Mouse (Mus musculus) lung, postnatal 0 days (tissue): ENCODE results near the gene Cytip. TPM values are rescaled to one million over a fixed set of nuclear protein-coding genes. Genes with fewer than 3 reads are reported as not detected.

ENCODE experiments used
- ATAC-seq: fragments of 200-750 bp; cut with Nextera tagmentation; 2 replicates; pipeline ENCODE4 v1.8.0; 2017; ENCODE audit warnings: moderate library complexity
- DNase-seq: peaks from one replicate; pipeline ENCODE4 v3.0.0-alpha.2; 2016; ENCODE audit warnings: low spot score
- H3K27ac ChIP-seq: fragments of 300-500 bp; sonication (generic); 2 replicates; pipeline ENCODE4 v1.5.1; 2014; ENCODE audit warnings: antibody characterized with exemption, mild to moderate bottlenecking, low read length, mixed read lengths
- H3K27me3 ChIP-seq: fragments of 300-500 bp; sonication (generic); replicated peaks from 2 replicates; pipeline ENCODE4 v1.6.1; 2014; ENCODE audit warnings: low read length, mixed read lengths; ENCODE audit not compliant: insufficient read depth
- H3K36me3 ChIP-seq: fragments of 300-500 bp; sonication (generic); 2 replicates; pipeline ENCODE4 v1.6.1; 2014; ENCODE audit warnings: low read length, mixed read lengths; ENCODE audit not compliant: insufficient read depth
- H3K4me1 ChIP-seq: fragments of 300-500 bp; sonication (generic); 2 replicates; pipeline ENCODE4 v1.6.1; 2014; ENCODE audit warnings: antibody characterized with exemption, low read depth, low read length, mixed read lengths; ENCODE audit not compliant: insufficient read depth
- H3K4me2 ChIP-seq: fragments of 300-500 bp; sonication (generic); replicated peaks from 2 replicates; pipeline ENCODE4 v1.6.1; 2014; ENCODE audit warnings: low read depth, mild to moderate bottlenecking, low read length, moderate library complexity, mixed read lengths
- H3K4me3 ChIP-seq: fragments of 300-500 bp; sonication (generic); 2 replicates; pipeline ENCODE4 v1.5.1; 2014; ENCODE audit warnings: low read depth, low read length
- H3K9ac ChIP-seq: fragments of 300-500 bp; sonication (generic); replicated peaks from 2 replicates; pipeline ENCODE4 v1.6.1; 2014; ENCODE audit warnings: low read depth, mild to moderate bottlenecking
- H3K9me3 ChIP-seq: fragments of 300-500 bp; sonication (generic); 2 replicates; pipeline ENCODE4 v1.6.1; 2016; ENCODE audit warnings: low read length, mixed read lengths
- CTCF ChIP-seq: IDR thresholded peaks from 2 replicates; pipeline ENCODE4 v1.5.1; 2016; ENCODE audit warnings: antibody characterized with exemption, mild to moderate bottlenecking
- EP300 ChIP-seq: IDR thresholded peaks from 2 replicates; pipeline ENCODE4 v1.6.1; 2016; ENCODE audit warnings: antibody characterized with exemption, mild to moderate bottlenecking, control low read depth
- WGBS: fragments of 180-500 bp; shearing (Covaris S2); extraction: QIAGEN DNeasy Blood & Tissue Kit; methylation state at CpG from one replicate; pipeline ENCODE4 v1.1.7; 2014; 5-methylcytosine and 5-hydroxymethylcytosine counted together
- polyA plus RNA-seq: library from polyadenylated mRNA; unstranded; fragments of >200 nt; fragmentation: Nextera tagmentation; extraction: Ambion mirVana; gene quantifications from 2 replicates; pipeline ENCODE4 v1.2.1, GENCODE M21; 2015

Cytip gene
- polyA plus RNA-seq, 1 experiment from 2014 or later: 19.0 TPM

GRCm38 (mm10) chr2:58107046-58107445 is 88.3 kb downstream of the Cytip start:
- Histone ChIP-seq H3K4me1 (no peaks in the 10 kb centered on the region), H3K27me3 (no peaks in the 10 kb centered on the region), H3K36me3 (no peaks in the 10 kb centered on the region), H3K9ac (no peak overlapping the region), H3K4me3 (no peak overlapping the region), H3K27ac (no peak overlapping the region), H3K9me3 (no peaks in the 10 kb centered on the region), H3K4me2 (no peak overlapping the region)
- 86% methylated on average over 6 of the region's 6 CpGs for WGBS
- no peak for TF ChIP-seq EP300
- TF ChIP-seq CTCF: no peak
- no peak for ATAC-seq
- DNase-seq: no peak

GRCm38 (mm10) chr2:58094818-58095217 is 100.5 kb downstream of the Cytip start:
- H3K9me3 ChIP-seq: no peaks in the 10 kb centered on the region
- H3K4me2 ChIP-seq: no peak overlapping the region
- ATAC-seq: no peak
- H3K27me3 ChIP-seq: no peaks in the 10 kb centered on the region
- H3K4me3 ChIP-seq: no peak overlapping the region
- no peak for TF ChIP-seq CTCF
- no peak for TF ChIP-seq EP300
- no peaks in the 10 kb centered on the region for H3K4me1 ChIP-seq
- no peaks in the 10 kb centered on the region for H3K36me3 ChIP-seq
- H3K9ac ChIP-seq: no peak overlapping the region
- no peak for DNase-seq
- H3K27ac ChIP-seq: no peak overlapping the region
- WGBS: 61% methylated on average over 1 of the region's 1 CpGs

- Histone ChIP-seq H3K4me3 (no peak overlapping the region), H3K36me3 (no peaks in the 10 kb centered on the region), H3K27ac (no peak overlapping the region), H3K9me3 (no peaks in the 10 kb centered on the region), H3K4me2 (no peak overlapping the region), H3K27me3 (no peaks in the 10 kb centered on the region), H3K4me1 (no peaks in the 10 kb centered on the region), H3K9ac (no peak overlapping the region)
- ATAC-seq (no peak), DNase-seq (no peak)
- WGBS: 80% methylated on average over 1 of the region's 1 CpGs
- no peak for TF ChIP-seq EP300
- no peak for TF ChIP-seq CTCF
Observed at GRCm38 (mm10) chr2:58086420-58086819, 108.9 kb downstream of the Cytip start.

GRCm38 (mm10) chr2:58079849-58080248 is 115.5 kb downstream of the Cytip start:
- H3K4me2 ChIP-seq: no peak overlapping the region
- H3K36me3 ChIP-seq: no peaks in the 10 kb centered on the region
- ATAC-seq (no peak), DNase-seq (no peak)
- TF ChIP-seq CTCF (no peak), EP300 (no peak)
- WGBS: 42% methylated on average over 1 of the region's 1 CpGs
- H3K27me3 ChIP-seq: no peaks in the 10 kb centered on the region
- no peak overlapping the region for H3K27ac ChIP-seq
- H3K4me1 ChIP-seq: no peaks in the 10 kb centered on the region
- H3K4me3 ChIP-seq: no peak overlapping the region
- no peak overlapping the region for H3K9ac ChIP-seq
- H3K9me3 ChIP-seq: no peaks in the 10 kb centered on the region

Other genes starting within 250 kb of the Cytip start
- gene Galnt5, start 197.6 kb downstream of the Cytip start, polyA plus RNA-seq: 0.33 and 0.68 TPM in 2 replicates
- 0.04 TPM in 1 of 2 replicates, not detected in the other for gene Ermn, start 142.7 kb downstream of the Cytip start, polyA plus RNA-seq
- 0.23 and 0.35 TPM in 2 replicates for gene Acvr1c, start 162.4 kb upstream of the Cytip start, polyA plus RNA-seq